Mouse (Mus musculus) testis, adult 2 months (tissue): ENCODE measurements at regions not wholly inside any gene's neighbourhood (a gene's known extent, or its start where the extent isn't known, plus 50 kb on each side); places are given as distances from the start of the nearest gene placed in this dataset.

Source experiments
- H3K27ac ChIP-seq: fragments of 200-500 bp; 2 replicates; pipeline ENCODE4 v1.5.1; 2012; ENCODE audit warnings: low read depth, low read length; ENCODE audit not compliant: control insufficient read depth, insufficient read depth
- H3K27me3 ChIP-seq: fragments of 200-500 bp; 2 replicates; pipeline ENCODE4 v1.6.1; 2012; ENCODE audit warnings: mild to moderate bottlenecking, low read length, moderate library complexity; ENCODE audit not compliant: control insufficient read depth, insufficient read depth
- H3K36me3 ChIP-seq: fragments of 200-500 bp; 2 replicates; pipeline ENCODE4 v1.6.1; 2012; ENCODE audit warnings: mild to moderate bottlenecking, low read length; ENCODE audit not compliant: control insufficient read depth, insufficient read depth
- H3K4me1 ChIP-seq: fragments of 200-500 bp; 2 replicates; pipeline ENCODE4 v1.6.1; 2012; ENCODE audit warnings: low read length; ENCODE audit not compliant: control insufficient read depth, insufficient read depth
- H3K4me3 ChIP-seq: fragments of 200-500 bp; 2 replicates; pipeline ENCODE4 v1.5.1; 2012; ENCODE audit warnings: low read depth, mild to moderate bottlenecking, low read length, moderate library complexity, mixed read lengths; ENCODE audit not compliant: control insufficient read depth
- CTCF ChIP-seq: fragments of 200-500 bp; IDR thresholded peaks from 2 replicates; pipeline ENCODE4 v1.5.1; 2012; ENCODE audit warnings: low read depth, mild to moderate bottlenecking, inconsistent platforms, low read length, moderate library complexity; ENCODE audit not compliant: control insufficient read depth, insufficient read depth, insufficient replicate concordance
- POLR2A ChIP-seq: fragments of 200-500 bp; IDR thresholded peaks from 2 replicates; pipeline ENCODE4 v1.6.1; 2012; ENCODE audit warnings: low read depth, mild to moderate bottlenecking, inconsistent platforms, low read length, moderate library complexity; ENCODE audit not compliant: control insufficient read depth

DNA sequence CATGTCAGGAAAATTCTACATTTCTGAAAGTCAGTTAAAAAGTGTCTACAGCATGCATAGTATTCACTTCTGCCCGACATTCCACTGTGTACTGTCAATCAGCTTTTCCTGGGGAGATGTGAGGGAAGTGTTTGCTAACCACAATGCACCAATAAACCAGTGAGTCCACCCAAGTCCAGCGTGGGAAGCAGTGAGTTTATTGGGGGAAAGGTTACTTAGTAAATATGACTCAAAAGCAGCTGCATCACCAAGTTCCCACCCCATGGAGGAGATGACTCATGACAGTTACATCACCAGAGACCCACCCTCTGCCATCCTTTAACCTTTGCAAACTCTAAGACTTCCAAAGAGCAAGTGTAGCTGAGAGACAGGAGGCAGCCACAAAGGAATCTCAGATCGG, 280.9 kb downstream of the Spry2 start:
- Histone ChIP-seq H3K4me3 (no peak overlapping the region), H3K36me3 (no peaks in the 10 kb centered on the region), H3K27ac (no peak overlapping the region), H3K4me1 (peaks cover 3% of the 10 kb centered on the region), H3K27me3 (no peaks in the 10 kb centered on the region)
- TF ChIP-seq CTCF (no peak), POLR2A (no peak)

DNA sequence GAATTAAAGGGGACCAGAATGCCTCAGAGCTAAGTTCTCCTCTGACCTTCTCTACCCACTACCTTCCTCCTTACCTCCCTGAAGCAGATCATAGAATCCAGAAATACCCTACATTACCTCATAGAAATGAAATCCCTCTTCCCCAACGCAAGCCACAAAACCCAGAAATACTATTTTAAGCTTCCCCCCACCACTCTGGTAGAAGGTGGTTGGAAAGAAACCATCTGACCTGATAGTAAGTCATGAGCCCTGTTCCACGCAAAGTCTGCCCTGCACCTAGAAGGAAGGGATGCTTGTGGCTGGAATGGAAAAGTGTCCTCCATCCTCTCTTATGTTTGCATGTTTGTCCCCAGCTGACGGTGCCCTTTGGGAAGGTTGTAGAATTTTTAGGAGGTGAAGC, 283.8 kb downstream of the Spry2 start:
- TF ChIP-seq POLR2A, result no peak
- TF ChIP-seq CTCF, result no peak
- no peaks in the 10 kb centered on the region for H3K27me3 ChIP-seq
- H3K4me1 ChIP-seq, result no peaks in the 10 kb centered on the region
- no peak overlapping the region for H3K27ac ChIP-seq
- H3K4me3 ChIP-seq, result no peak overlapping the region
- H3K36me3 ChIP-seq, result no peaks in the 10 kb centered on the region

DNA sequence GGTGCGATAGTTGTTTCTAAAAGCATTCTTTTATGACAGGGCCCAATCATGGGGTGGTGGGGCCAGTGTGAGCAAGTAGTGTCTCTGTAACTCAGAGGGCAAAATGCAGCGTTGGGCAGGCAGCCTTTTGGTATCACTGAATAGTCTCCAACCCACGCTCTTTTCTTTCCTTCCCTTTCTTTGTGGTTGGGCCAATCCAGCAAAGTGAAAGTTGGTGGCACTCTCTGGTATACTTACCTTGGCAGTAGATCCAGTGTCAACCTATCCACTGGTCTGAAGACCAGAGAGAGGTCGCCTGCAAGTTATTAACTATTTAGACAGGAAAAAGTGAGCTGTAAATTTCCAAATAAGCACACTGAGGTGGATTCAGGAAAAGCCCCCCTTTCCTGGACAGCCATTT, 287.8 kb downstream of the Spry2 start:
- Histone ChIP-seq H3K36me3 (no peaks in the 10 kb centered on the region), H3K4me1 (no peaks in the 10 kb centered on the region), H3K4me3 (no peak overlapping the region), H3K27ac (no peak overlapping the region), H3K27me3 (no peaks in the 10 kb centered on the region)
- TF ChIP-seq CTCF (no peak), POLR2A (no peak)

- no peak for TF ChIP-seq POLR2A
- TF ChIP-seq CTCF, result no peak
- no peaks in the 10 kb centered on the region for H3K36me3 ChIP-seq
- no peak overlapping the region for H3K4me3 ChIP-seq
- H3K4me1 ChIP-seq, result no peaks in the 10 kb centered on the region
- no peak overlapping the region for H3K27ac ChIP-seq
- no peaks in the 10 kb centered on the region for H3K27me3 ChIP-seq
Measured at GRCm38 (mm10) chr14:105606551-105606950, 290.1 kb downstream of the Spry2 start.

GRCm38 (mm10) chr14:105604451-105604850, 292.2 kb downstream of the Spry2 start:
- no peak overlapping the region for H3K27ac ChIP-seq
- no peaks in the 10 kb centered on the region for H3K4me1 ChIP-seq
- H3K36me3 ChIP-seq, result no peaks in the 10 kb centered on the region
- no peak for TF ChIP-seq CTCF
- TF ChIP-seq POLR2A, result no peak
- H3K4me3 ChIP-seq, result no peak overlapping the region
- H3K27me3 ChIP-seq, result no peaks in the 10 kb centered on the region

DNA sequence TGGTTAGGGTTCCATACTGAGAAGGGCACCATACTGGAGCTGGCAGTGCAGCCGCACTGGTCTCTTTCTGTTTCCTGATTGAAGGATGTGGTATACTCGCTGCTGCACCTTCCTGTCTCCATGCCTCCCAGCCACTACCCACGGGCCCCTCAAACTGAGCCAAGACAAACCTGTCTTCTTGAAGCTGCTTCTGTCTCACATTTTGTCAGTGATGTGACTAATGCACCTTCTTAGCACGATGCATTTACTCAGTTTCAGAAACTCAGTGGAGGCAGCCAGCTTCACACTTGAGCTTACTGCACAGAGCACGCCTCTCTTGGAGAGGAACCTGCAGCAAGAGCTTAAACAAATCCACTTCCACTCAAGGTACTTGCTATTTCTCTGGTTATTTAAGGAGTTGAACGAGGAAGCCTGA, 293.6 kb downstream of the Spry2 start:
- no peaks in the 10 kb centered on the region for H3K4me1 ChIP-seq
- H3K27me3 ChIP-seq, result no peaks in the 10 kb centered on the region
- no peak overlapping the region for H3K4me3 ChIP-seq
- H3K27ac ChIP-seq, result no peak overlapping the region
- no peak for TF ChIP-seq POLR2A
- TF ChIP-seq CTCF, result no peak
- no peaks in the 10 kb centered on the region for H3K36me3 ChIP-seq

GRCm38 (mm10) chr14:105599550-105600453, 296.8 kb downstream of the Spry2 start:
- H3K27ac ChIP-seq, result no peak overlapping the region
- no peak overlapping the region for H3K4me3 ChIP-seq
- no peaks in the 10 kb centered on the region for H3K4me1 ChIP-seq
- no peak for TF ChIP-seq CTCF
- no peak for TF ChIP-seq POLR2A
- no peaks in the 10 kb centered on the region for H3K36me3 ChIP-seq
- no peaks in the 10 kb centered on the region for H3K27me3 ChIP-seq

GRCm38 (mm10) chr14:105589751-105590150, 306.9 kb downstream of the Spry2 start:
- Histone ChIP-seq H3K36me3 (no peaks in the 10 kb centered on the region), H3K4me1 (no peaks in the 10 kb centered on the region), H3K27me3 (no peaks in the 10 kb centered on the region), H3K27ac (no peak overlapping the region), H3K4me3 (peak overlapping the region; percentile 4; the same call in 1 of the 2 replicates)
- TF ChIP-seq POLR2A (no peak), CTCF (no peak)
